Mouse (Mus musculus): ENCODE measurements at regions not wholly inside any gene's neighbourhood (a gene's known extent, or its start where the extent isn't known, plus 50 kb on each side); places are given as distances from the start of the nearest gene placed in this dataset.

- TF ChIP-seq POLR2A (IDR thresholded peaks at IDR 0.05; ENCODE audit: borderline replicate concordance, insufficient read depth, low read length) (no peak), CTCF (IDR thresholded peaks at IDR 0.05; ENCODE audit: borderline replicate concordance, insufficient read depth, low read depth, low read length) (no peak)
Observed at GRCm38 (mm10) chr1:71996828-71997227, 215.3 kb downstream of the Mreg start.
